Mouse (Mus musculus) brain, embryonic 14.5 days (tissue): Measurements from ENCODE around the gene Zfp831.

Experiments used
- CTCF ChIP-seq: fragments of 200-500 bp; IDR thresholded peaks from 2 replicates; pipeline ENCODE4 v1.5.1; 2012; ENCODE audit warnings: inconsistent platforms, mild to moderate bottlenecking, moderate library complexity, borderline replicate concordance; ENCODE audit not compliant: insufficient read depth, insufficient read length; ENCODE audit errors: extremely low read depth
- POLR2A ChIP-seq: fragments of 200-500 bp; IDR thresholded peaks from 2 replicates; pipeline ENCODE4 v1.6.1; 2012; ENCODE audit warnings: mild to moderate bottlenecking, inconsistent platforms, borderline replicate concordance; ENCODE audit not compliant: poor library complexity, insufficient read depth, insufficient read length, severe bottlenecking; ENCODE audit errors: extremely low read depth

DNA sequence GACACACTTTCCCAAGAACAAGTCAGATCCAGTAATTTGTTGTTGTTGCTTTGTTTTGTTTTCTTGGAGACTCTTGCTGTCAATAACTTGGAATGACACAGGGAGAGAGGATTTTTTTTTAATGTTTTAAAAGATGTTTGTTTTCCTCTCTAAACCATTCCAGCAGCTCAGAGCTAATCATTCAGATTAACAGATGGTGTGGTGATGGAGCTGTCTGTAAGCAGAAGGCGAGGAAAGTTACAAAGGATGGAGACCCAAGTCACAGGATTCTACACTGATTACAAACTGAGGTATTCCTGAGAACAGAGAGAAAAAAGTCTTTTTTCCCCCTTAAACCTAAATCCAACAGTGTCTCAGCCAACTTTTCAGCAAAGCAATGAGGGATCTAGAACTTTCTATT, 19.3 kb downstream of the Zfp831 start:
- no peak for TF ChIP-seq CTCF
- no peak for TF ChIP-seq POLR2A
